Mouse (Mus musculus) hematopoietic stem cell, adult 5-6 weeks (primary cell): ENCODE results near the gene Slc24a2. TPM values are rescaled to one million over a fixed set of nuclear protein-coding genes. Genes with fewer than 3 reads are reported as not detected.

Experiments used
- ATAC-seq, 2 experiments: fragments of 125-278 bp in 1 of 2; replicated peaks in 1 of 2; 2 replicates each; pipeline ENCODE4 v1.8.0; 2016 to 2017; ENCODE audit warnings: inconsistent platforms in 2 of 2, mild to moderate bottlenecking in 2 of 2, moderate number of reproducible peaks in 2 of 2, low read depth in 1 of 2, moderate TSS enrichment in 1 of 2; ENCODE audit not compliant: low FRiP score in 2 of 2, poor library complexity in 2 of 2, severe bottlenecking in 2 of 2, insufficient read depth in 1 of 2, low TSS enrichment in 1 of 2
- total RNA-seq: library from RNA; stranded (forward); fragments of 172-1452, 232-1000 nt; gene quantifications from 2 replicates; pipeline ENCODE4 v1.2.3, GENCODE M21; 2017

The Slc24a2 gene
- total RNA-seq, 1 experiment from 2014 or later: 0.10 TPM

DNA sequence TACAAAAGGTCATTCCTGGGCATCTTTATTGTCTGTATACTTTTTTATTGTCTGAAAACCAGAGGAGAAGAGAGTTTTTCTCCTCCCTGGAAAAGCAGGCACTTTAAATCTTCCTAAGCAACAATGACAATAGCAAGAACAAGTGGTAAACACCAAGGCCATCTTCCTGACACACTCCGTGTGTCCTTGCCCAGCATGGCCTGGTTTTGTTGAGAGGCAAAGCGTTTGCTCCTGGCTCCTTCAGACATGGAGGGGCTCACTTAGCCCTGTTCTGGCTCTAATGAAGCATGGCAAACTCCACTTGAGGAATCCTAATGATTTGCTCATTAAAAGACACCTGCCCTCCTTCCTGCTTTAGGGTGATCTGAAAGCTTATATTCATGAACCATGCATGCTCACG, 162.2 kb downstream of the Slc24a2 start:
- no peak for ATAC-seq

DNA sequence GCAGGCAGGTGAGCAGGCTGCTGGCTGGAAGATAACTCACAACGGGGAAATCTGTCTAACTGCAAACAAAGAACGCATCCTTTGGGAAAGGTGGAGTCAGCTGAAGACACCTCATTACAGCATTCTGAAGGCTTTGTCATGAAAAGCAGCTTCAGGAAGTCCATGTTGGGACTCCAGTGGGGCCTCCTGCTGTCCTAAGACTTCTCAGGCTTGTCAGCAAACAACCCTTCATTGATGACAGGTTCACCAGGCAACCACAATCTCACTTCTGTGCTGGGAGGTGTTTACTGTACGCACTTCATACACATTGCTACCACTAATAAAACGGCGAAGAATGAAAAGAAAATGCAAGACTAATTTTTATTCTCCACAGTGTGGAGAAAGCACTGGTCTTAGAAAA, 165.1 kb downstream of the Slc24a2 start:
- no peak for ATAC-seq

DNA sequence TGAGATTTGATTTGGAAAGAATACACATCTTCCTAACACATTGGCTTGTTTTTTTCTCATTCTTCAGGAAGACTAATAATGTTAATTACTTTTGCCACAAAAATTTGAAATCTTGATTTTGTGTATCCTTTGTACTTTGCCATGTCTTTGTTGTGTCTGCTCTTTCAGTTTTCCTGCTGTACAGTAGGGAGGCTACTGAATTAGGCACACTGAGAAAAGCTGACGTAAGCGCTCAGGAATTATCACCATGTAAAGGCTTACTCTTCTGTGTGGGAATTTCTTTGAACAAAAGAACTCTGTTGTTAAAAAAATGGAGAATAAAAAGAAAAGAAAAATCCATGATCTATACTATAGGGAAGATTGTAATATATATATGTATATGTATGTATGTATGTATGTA, 165.7 kb downstream of the Slc24a2 start:
- ATAC-seq: no peak

DNA sequence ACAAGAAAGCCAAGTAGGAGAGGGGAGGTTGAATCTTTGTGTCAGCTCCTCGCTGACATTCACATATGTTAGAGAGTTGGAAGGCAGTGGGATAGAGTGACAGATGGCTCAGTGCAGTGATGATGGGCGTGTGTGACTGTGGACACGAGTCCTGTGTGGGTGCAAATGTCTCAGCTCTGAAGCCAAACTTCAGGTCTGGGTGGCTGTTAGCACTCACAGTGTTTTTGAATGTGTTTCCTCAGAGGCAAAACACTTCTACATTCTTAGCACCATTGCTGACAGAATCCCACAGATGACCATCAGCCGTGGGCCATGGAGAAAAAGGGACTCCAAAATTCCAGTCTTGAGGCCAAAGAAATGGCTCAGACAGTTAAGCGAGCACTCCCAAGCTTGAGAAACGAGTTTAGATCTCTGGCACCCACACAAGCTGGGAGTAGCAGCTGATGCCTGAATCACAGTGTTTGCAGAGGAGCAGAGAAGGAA, 167.5 kb downstream of the Slc24a2 start:
- ATAC-seq: no peak

DNA sequence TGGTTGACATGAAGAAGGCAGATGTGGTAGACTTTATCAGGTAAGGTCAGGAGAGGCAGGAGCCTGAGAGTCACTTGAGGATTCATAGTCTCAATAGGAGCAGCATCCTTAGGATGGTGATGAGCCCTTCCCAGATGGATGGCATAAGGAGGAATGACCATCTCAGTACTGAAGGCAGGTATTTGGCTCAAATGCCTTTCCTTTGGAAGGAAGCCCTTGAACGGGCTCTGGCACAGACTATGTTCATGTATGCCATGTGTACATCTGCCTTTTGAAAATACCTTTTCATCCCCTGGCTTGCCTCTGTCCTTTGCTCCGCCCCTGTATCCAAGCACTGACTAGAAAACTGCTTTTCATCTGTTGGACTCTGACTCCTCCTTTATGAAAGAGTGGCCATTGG, 168.6 kb downstream of the Slc24a2 start:
- ATAC-seq: no peak

DNA sequence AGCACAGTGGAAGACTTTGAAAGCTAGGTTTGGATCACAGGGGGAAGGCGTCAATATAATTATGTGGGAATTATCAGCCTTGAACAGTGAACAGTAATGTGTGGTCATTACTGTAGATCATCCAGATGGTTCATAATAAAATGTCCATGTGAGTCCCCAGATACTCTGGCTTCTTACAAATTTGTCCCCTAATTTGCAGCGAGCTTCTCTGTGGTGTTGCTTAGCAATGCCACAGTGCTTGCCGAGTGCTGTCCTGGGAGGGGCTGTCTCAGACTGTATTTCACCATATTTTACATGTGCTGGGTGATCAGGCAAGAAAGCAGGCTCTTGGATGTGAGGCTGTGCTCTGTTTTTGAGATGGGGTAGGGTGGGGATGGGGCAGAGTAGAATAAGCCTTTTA, 172.7 kb downstream of the Slc24a2 start:
- ATAC-seq: no peak

DNA sequence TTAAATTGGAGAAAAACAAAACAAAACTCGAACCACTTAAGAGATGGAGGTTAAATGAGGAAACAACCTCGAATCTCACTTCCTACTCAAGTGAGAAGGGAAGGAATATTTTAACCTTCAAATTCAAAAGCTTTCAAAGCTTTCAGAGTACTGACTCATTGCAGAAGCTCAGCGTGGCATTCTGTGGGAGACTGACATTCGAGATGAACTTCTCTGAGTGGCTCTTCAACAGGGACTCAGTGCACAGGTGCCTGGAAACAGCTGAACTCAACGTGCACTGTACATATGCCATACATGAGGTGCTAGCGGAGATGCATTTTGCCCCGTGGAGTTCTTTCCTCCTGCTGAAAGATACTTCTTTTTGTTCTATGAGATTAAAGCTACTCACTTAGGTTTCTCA, 174.5 kb downstream of the Slc24a2 start:
- ATAC-seq: no peak

DNA sequence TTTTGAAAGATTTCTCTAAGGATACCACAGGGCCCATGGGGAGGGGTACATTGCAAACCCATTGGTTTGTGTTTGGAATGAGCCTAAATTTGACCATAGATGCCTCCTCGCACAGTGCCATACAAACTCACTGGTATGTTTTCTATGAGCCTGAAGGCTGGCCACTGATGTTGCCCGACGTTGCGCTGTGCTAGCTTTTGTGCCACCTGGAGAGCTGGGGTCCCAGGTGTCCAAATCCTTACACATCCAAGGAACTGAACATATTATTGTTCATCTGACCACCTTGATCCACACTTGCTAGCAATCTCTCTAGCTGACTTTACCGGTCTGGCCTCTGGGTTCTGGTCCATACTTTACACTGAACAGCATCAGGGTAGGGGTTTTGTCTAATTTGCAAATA, 177.4 kb downstream of the Slc24a2 start:
- no peak for ATAC-seq

DNA sequence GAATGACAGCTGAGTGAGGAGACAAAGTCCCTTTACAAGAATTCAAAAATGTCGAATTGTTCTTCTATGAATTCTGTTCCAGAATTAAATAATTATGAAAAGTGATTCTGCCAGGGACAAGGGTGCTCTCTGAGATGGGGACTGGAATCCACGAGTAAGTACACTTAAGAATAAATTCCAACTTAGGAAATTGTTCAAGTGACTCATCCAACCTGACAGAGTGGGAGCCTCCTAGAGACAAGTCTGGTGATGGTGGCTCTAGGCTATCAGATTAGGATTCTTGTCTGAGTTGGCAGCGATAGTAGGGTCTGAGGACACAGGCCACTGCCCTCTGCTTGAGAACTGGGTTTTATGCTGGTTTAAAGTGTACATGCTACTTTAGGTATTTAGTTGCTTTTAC, 181.2 kb downstream of the Slc24a2 start:
- ATAC-seq: no peak

DNA sequence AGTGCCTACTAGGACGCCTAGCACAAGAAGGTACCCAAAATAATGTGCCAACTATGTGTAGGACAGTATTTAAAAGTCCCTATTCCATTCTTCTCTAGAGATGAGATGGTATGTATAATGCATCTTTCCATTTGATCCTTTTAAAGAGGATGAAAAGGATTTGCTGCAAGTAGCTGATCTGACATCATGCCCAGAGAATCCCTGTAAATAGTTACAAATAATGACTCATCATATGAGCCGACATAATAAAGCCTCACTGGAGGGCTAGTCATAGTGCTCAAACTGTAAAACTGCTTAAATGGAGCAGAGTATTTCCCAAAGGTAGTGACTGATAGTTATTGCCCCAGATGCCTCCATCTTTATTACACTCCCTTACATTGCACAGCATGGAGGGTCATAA, 183.1 kb downstream of the Slc24a2 start:
- no peak for ATAC-seq

DNA sequence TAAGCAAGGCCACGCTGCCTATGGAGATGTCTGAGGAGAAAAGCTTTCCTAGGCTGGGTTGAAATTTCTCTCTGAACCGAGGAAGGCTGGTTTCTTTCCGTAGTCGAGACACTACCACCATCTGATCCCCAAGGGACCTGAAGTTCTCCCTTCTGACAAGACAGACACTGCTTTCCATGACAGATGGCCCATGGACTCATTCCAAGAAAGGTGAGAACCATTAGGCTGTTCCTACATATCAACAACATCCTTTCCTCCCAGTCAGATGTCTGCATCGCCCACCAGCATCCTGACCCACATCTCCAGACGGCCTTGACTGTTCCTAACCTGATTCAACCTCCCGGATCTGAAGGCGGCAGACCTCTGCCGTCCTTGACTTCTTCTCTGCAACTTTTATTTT, 187.0 kb downstream of the Slc24a2 start:
- no peak for ATAC-seq

DNA sequence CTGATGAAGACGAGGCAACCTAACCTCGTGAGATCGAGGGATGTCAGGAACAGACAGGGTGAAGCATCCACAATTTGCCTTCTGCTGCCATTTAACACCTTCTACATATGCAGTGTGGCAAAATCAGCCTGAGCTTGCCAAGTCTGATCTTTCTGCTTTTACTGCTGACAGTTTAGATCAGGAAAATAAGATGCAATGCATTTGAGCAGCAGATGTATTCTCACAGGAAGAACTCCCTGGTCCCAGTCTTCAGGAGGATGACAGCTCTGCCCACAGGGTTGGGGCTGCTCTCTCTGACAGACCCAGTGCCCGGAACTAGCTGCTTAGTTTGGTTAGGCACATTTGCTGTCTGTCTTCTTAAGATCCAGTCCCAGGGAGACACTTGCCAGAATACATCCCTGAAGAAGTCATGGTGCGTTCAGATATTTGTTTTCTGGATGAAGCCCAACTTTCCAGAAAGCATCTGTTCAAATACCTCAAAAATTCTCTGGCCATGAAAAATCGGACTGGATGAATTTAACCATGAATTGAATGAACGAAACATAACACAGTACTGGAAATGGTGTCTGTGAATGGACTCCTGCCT, 188.8 kb downstream of the Slc24a2 start:
- no peak for ATAC-seq

DNA sequence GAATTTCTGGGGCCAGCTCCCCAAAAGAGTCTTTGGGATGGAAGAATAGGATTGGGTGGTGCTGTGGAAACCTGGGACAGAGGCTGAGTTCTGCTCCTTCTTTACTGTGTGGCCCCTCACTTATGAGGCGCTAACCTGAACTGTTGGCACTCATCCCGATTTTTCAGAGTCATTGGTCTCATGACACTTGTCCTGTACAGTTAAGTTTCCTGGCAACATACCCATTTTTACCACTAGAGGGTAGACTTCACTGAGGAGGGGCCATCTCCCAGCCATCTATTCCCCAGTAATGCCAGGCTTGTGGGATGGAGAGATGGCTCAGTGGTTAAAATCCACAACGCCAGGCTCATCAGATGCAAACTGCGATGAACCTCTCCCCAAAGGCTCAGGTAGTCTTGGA, 192.7 kb downstream of the Slc24a2 start:
- 0 out of 4 replicates have a peak, but pooled peaks of 1 of the 2 experiments have one; percentile 17 for ATAC-seq

DNA sequence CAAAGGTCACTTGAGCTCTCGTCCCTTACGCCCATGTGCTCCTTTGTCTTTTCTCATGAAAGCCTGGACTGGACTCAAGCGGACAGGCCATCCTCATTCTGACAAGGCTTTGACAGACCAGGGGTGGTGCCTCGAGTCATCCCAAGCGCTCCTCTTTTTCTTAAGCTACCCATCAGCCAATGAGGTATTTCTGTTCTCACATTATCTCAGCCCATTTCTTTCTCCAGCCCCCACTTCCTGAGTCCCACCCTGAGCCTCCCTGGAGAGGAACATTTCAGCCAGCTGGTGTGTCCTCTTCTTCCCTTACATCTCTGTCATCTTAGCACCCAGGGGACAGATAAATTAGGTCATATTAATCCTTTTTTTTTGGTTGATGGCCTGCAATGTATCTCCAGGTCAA, 193.8 kb downstream of the Slc24a2 start:
- ATAC-seq: no peak

DNA sequence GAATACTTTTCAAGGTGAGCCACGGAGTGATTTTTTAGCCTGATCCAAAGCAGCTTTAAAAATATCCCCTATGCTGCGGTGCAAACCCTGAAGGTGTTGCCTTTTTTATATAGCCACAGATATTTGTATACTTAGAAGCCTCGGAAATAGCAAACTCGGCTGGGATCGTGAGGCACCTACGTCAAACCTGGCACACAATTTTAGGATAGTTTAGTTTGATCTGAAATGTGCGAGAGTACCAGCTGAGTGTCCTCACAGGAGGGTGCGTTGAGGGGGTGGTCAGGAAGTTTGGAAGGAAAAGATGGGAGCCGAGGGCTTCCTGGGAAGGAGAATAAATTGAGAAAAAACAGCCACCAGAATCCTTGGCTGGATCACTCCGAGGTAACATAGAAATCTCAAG, 194.6 kb downstream of the Slc24a2 start:
- no peak for ATAC-seq

DNA sequence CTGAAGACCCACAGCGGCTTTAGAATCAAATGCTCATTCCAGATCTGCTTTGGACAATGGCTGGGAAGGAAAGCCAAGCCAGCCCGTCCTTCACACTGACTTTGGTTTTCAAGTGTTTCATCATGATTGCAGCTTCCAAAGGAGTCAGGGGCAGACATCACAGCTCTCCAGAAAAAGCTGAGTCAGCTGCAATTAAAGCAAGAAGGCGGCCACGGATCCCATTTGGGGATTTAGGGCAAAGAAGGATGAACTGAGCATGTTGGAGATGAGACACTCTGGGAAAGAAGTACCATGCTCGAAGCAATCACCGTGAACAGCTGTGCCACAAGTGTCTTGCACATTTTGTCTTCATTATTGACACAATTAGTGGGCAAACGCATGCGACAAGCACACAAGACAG, 197.6 kb downstream of the Slc24a2 start:
- ATAC-seq: no peak

DNA sequence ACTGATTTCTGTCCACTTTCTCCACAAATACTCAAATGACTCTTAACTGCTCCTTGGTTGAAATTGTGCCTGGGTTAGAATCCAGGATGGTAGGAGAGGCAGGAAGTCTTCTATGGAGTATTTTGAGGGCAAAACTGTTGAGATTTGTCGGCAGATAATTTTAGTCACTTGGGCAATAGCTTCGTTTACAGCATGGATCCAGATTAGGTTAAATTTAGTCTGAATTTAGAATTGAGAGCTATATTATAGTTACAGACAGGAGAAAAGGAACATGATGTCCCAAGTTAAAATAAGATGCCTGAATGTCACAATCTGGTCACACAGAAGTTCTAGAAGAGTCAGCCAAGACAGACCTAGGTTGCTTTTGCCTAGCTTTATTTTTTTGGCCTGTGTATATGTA, 199.2 kb downstream of the Slc24a2 start:
- ATAC-seq: no peak

DNA sequence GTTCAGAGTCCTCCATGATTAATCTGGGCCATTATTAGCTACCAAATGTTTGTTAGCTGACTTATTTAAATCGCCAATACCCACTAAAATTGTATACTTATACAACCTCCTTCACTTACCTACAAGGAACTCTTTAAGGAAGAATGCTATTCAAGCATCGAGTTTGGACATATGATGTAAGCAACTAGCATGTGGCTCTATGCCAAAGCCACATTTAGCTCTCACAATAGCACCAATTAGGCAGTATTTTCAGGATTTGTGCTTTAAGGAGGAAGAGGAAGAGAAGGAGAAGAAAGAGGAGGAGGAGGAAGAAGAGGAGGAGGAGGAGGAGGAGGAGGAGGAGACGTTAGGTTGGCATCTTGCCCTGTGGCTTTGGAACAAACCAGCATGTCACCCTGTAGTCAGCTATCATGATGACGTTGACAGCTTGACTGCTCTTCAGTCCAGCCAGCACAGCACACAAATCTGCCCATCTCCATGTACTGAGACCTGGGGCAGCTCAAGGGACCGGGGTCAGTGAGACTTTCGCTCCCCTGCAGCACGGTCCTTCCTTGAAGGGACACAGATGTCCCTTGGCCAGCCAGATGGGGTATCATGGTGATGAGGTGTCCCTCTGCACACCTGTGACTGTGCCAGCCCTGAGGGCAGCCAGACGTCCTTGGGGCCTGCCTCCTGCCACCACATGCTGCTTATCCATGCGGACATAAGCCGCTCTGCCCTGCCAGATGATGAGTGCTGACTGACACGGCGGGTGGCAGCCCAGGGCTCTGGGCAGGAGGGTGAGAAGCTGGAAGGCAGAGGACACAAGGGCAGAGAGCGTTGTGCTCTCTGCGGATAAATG, 203.7 kb downstream of the Slc24a2 start:
- ATAC-seq: no peak

DNA sequence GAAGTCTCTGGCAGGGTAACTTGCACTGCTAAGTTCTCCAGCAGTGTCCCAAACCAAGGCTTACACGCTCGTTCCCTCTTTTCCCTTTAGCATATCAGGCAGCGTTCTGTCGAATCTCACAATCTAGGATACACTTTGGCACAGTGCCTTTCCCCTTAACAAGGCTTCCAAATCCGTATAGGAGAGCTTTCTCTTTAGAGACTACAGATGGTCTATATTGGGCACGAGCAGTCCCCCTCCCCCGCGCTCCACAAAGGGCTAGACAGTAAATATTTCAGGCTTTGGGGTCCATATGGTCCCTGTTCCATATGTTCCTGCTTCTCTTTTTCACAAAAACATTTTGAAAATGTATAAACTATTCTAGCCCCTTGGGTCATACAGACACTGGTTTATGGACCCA, 205.7 kb downstream of the Slc24a2 start:
- no peak for ATAC-seq
